Mouse (Mus musculus) embryonic facial prominence, embryonic 13.5 days (tissue): ENCODE data around the gene Acat2. TPM values are rescaled to one million over a fixed set of nuclear protein-coding genes. Genes with fewer than 3 reads are reported as not detected.
"Not testable (repeated sequence)": the region's sequence is repeated elsewhere in the genome, so short reads cannot be mapped to it uniquely, and the experiment has no call there.

ENCODE experiments used
- ATAC-seq: fragments of 200-750 bp; cut with Nextera tagmentation; 2 replicates; pipeline ENCODE4 v1.8.0; 2017; ENCODE audit warnings: low read depth; ENCODE audit not compliant: insufficient number of reproducible peaks, insufficient read depth, low FRiP score, low TSS enrichment
- H3K27ac ChIP-seq: fragments of 300-500 bp; sonication (generic); 2 replicates; pipeline ENCODE4 v1.5.1; 2015; ENCODE audit warnings: moderate library complexity, mild to moderate bottlenecking, inconsistent platforms
- H3K27me3 ChIP-seq: fragments of 300-500 bp; sonication (generic); 2 replicates; pipeline ENCODE4 v1.6.1; 2015; ENCODE audit warnings: mild to moderate bottlenecking, inconsistent platforms
- H3K36me3 ChIP-seq: fragments of 300-500 bp; sonication (generic); 2 replicates; pipeline ENCODE4 v1.6.1; 2015; ENCODE audit warnings: mild to moderate bottlenecking, inconsistent platforms
- H3K4me1 ChIP-seq: fragments of 300-500 bp; sonication (generic); 2 replicates; pipeline ENCODE4 v1.6.1; 2015; ENCODE audit warnings: inconsistent platforms
- H3K4me2 ChIP-seq: fragments of 300-500 bp; sonication (generic); 2 replicates; pipeline ENCODE4 v1.6.1; 2015; ENCODE audit warnings: moderate library complexity, mild to moderate bottlenecking, inconsistent platforms
- H3K4me3 ChIP-seq: fragments of 300-500 bp; sonication (generic); 2 replicates; pipeline ENCODE4 v1.5.1; 2015; ENCODE audit warnings: mild to moderate bottlenecking, inconsistent platforms
- H3K9ac ChIP-seq: fragments of 300-500 bp; sonication (generic); 2 replicates; pipeline ENCODE4 v1.6.1; 2015; ENCODE audit warnings: mild to moderate bottlenecking, inconsistent platforms
- H3K9me3 ChIP-seq: fragments of 300-500 bp; sonication (generic); 2 replicates; pipeline ENCODE4 v1.6.1; 2016; ENCODE audit warnings: inconsistent platforms
- WGBS: fragments of 180-500 bp; shearing (Covaris S2); methylation state at CpG from one replicate; pipeline ENCODE4 v1.1.7; 2015; ENCODE audit warnings: mixed read lengths; 5-methylcytosine and 5-hydroxymethylcytosine counted together
- polyA plus RNA-seq: library from polyadenylated mRNA; unstranded; fragments of >200 nt; fragmentation: Nextera tagmentation; extraction: Ambion mirVana; gene quantifications from 2 replicates; pipeline ENCODE4 v1.2.1, GENCODE M21; 2015

Gene Acat2
- polyA plus RNA-seq = 182 and 218 TPM in 2 replicates

DNA sequence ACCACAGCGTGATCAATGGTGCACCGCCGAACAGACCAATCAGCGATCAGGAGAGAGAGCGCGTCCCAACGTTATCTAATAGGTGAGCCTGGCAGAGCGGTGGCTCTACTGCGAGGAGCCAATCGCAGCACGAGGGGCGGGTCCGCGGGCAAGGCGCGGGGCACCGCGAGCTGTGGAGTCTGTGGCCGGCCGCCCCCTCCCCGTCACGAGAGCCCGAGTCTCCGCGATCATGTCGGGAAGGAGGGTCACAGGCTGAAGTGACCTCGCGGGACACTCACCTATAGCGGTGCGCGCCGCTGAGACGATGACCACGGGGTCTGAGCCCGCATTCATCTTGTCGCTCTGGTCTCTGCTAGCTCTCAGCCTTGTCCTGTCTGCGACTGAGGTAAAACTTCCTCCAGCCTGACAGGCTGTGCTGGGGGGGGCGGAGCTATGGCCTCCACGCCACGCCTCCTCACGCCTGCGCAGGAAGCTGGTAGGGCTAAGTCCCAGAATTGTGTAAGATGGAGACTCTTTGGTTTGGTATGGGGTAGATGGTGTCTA is at the start of gene Acat2:
Acat2 (minus strand) TSS at position 417 of the 543 bp plus-strand sequence.
- peak within 1 kb of the TSS; percentile 72 for H3K9ac ChIP-seq
- peak within 1 kb of the TSS; percentile 65 for H3K4me3 ChIP-seq
- no peaks in the 10 kb centered on the region for H3K9me3 ChIP-seq
- peak; percentile 96 for ATAC-seq
- no peaks in the 10 kb centered on the region for H3K27me3 ChIP-seq
- under 1% methylated on average over 42 of the region's 42 CpGs for WGBS
- peaks cover 12% of the 10 kb centered on the region for H3K4me1 ChIP-seq
- H3K27ac ChIP-seq = peak within 1 kb of the TSS; percentile 81
- peak within 1 kb of the TSS; percentile 73 for H3K4me2 ChIP-seq
- peaks cover 22% of the 10 kb centered on the region for H3K36me3 ChIP-seq

DNA sequence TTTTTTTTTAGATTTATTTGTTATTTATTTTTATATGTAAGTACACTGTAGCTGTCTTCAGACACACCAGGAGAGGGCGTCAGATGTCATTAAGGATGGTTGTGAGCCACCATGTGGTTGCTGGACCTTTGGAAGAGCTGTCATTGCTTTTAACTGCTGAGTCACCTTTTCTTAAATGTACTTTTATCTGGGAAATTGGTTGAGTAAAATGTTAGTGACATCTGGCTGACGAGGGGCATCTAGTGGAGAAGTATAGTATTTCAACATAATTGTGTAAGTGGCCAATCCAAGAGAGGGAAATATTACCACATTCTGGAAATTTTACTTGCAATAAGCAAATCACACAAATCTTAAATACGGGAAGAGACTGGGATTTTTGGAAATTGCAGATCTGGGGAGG is 49.3 kb upstream of the Acat2 start:
- Histone ChIP-seq H3K4me2 (no peak overlapping the region), H3K27me3 (no peaks in the 10 kb centered on the region), H3K9me3 (no peaks in the 10 kb centered on the region), H3K4me3 (no peak overlapping the region), H3K4me1 (peaks cover 8% of the 10 kb centered on the region), H3K9ac (no peak overlapping the region), H3K27ac (no peak overlapping the region), H3K36me3 (peaks cover 41% of the 10 kb centered on the region)
- 20% methylated on average over 3 of the region's 3 CpGs for WGBS
- no peak for ATAC-seq

DNA sequence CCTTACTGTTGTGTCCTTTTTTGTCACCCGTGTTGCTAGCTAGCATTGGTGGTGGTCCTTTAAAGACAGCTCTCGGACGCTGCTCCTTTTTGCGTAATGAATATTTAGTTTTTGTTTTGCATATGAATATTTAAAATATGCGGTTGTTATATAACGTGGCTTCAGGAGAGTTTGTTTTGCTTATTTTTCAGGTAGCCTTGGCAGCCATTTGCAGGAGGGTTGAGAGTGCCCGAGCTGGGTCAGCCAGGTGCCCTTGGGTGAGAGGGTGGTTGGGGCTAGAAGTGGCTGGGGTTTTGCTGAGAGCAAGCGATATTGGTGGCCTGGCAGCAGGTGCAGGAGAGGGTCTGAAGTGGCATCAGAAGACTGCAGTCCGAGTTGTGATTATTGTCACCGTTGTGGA is 48.0 kb upstream of the Acat2 start:
- ATAC-seq = no peak
- peak overlapping the region; percentile 82 for H3K9ac ChIP-seq
- peak overlapping the region; percentile 79 for H3K27ac ChIP-seq
- WGBS = 4% methylated on average over 10 of the region's 10 CpGs
- H3K36me3 ChIP-seq = peaks cover 29% of the 10 kb centered on the region
- peak overlapping the region; percentile 86 for H3K4me3 ChIP-seq
- peaks cover 8% of the 10 kb centered on the region for H3K4me1 ChIP-seq
- H3K27me3 ChIP-seq = no peaks in the 10 kb centered on the region
- H3K4me2 ChIP-seq = peak overlapping the region; percentile 82
- no peaks in the 10 kb centered on the region for H3K9me3 ChIP-seq

DNA sequence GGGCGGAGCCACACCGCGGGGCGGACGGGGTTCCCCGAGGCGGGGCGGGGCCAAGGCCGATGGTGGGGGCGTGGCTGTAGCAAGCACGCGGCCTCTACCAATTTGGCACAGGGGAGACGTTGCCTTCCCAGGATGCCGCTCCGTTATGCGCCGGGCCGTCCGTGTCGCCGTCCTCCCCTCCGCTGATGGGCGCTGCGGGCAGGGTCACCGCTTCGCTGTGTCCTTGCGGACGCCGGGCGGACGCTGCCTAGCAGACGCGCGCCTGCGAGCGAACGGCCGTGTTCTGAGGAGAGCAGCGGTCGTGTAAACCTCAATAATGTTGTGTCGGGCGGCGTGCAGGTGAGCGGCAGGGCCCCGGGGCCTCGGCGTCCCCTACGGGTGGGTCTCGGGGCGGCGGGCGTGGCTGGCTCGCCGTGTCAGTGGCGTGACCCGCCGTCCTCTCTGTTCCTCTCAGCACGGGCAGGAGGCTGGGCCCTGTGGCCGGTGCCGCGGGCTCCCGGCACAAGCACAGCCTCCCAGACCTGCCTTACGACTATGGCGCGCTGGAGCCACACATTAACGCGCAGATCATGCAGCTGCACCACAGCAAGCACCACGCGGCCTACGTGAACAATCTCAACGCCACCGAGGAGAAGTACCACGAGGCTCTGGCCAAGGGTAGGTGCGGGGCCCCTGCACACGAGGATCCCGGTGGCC is 47.3 kb upstream of the Acat2 start:
- Histone ChIP-seq H3K36me3 (peaks cover 22% of the 10 kb centered on the region), H3K9ac (peak overlapping the region; percentile 82), H3K4me3 (peak overlapping the region; percentile 86), H3K9me3 (no peaks in the 10 kb centered on the region), H3K27ac (peak overlapping the region; percentile 79), H3K4me1 (peaks cover 8% of the 10 kb centered on the region), H3K4me2 (peak overlapping the region; percentile 82), H3K27me3 (no peaks in the 10 kb centered on the region)
- WGBS = under 1% methylated on average over 76 of the region's 76 CpGs
- ATAC-seq = peak; percentile 96

DNA sequence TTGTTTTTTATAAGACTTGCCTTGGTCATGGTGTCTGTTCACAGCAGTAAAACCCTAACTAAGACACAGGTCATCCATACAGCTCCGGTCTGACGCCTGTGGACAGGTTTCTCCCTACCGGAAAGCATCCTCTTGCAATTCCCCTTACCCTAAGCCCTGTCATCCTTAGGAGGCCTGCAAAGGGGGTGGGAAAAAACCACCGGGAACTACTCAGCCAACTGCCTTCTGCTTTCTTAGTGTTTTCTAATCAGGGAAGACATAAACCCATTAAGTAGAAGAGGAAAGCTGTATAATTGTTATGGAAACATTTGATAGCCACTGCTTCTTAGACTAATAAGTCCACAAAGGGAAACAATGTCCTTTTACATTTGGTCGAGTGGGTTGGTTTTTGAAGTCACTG is 46.4 kb upstream of the Acat2 start:
- Histone ChIP-seq H3K9me3 (no peaks in the 10 kb centered on the region), H3K4me1 (peaks cover 8% of the 10 kb centered on the region), H3K36me3 (peaks cover 13% of the 10 kb centered on the region), H3K27me3 (no peaks in the 10 kb centered on the region), H3K9ac (peak overlapping the region; percentile 82; the same call in 1 of the 2 replicates), H3K4me2 (peak overlapping the region; percentile 82), H3K27ac (peak overlapping the region; percentile 55; the same call in 1 of the 2 replicates), H3K4me3 (peak overlapping the region; percentile 86)
- WGBS = 49% methylated on average over 5 of the region's 5 CpGs
- ATAC-seq = no peak

DNA sequence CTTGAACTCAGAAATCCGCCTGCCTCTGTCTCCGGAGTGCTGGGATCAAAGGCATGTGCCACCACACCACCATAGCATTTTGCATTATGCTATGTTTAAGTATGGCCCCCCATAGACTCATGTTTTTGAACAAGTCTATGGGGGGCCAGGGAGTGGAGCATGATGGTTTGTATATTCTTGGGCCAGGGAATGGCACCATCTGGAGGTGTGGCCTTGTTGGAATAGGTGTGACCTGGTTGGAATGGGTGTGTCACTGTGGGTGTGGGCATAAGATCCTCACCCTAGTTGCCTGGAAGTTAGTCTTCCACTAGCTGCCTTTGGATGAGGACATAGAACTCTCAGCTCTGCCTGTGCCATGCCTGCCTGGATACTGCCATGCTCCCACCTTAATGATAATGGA is 46.0 kb upstream of the Acat2 start, which contains the start of gene Sod2:
Sod2 (plus strand) TSS at position 301 of the 400 bp plus-strand sequence.
- Histone ChIP-seq H3K4me3 (peak within 1 kb of the TSS; percentile 86), H3K4me2 (peak within 1 kb of the TSS; percentile 82), H3K27ac (peak within 1 kb of the TSS; percentile 55), H3K36me3 (peaks cover 10% of the 10 kb centered on the region), H3K9ac (peak within 1 kb of the TSS; percentile 82)
- not testable (repeated sequence) for H3K9me3 ChIP-seq, H3K4me1 ChIP-seq, ATAC-seq, H3K27me3 ChIP-seq
- 88% methylated on average over 2 of the region's 2 CpGs for WGBS

DNA sequence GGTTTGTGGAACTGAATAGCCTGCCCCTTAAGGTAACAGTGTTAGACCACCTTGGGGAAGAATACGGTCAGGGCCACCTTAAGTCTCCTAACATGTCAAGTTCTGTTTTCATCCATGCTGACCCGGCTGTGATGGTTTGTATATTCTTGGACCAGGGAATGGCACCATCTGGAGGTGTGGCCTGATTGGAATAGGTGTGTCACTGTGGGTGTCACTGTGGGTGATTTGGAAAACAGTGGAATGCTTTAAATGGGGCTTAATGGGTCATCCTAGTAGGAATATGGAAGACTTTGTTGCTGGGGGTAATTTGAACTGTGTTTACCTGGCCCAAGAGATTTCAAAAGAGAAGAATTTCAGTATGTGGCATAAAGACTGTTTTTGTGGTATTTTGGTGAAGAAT is 43.9 kb upstream of the Acat2 start:
- H3K36me3 ChIP-seq, ATAC-seq, H3K27me3 ChIP-seq, H3K4me3 ChIP-seq, H3K27ac ChIP-seq, H3K9me3 ChIP-seq, H3K4me2 ChIP-seq, H3K9ac ChIP-seq, H3K4me1 ChIP-seq: not testable (repeated sequence)
- 70% methylated on average over 2 of the region's 2 CpGs for WGBS

DNA sequence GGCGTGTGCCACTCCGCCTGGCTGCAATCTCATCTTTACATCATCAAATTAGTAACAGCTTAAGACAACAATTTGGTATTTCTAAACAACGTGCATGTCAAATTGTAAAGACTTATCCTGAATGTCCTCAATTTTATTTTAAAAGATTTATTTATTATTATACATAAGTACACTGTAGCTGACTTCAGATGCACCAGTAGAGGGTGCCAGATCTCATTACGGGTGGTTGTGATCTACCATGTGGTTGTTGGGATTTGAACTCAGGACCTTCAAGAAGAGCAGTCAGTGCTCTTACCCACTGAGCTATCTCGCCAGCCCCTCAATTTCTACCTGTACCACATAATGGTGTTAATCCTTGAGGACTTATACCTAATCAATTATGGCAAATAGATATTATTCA is 41.7 kb upstream of the Acat2 start:
- 88% methylated on average over 5 of the region's 5 CpGs for WGBS

DNA sequence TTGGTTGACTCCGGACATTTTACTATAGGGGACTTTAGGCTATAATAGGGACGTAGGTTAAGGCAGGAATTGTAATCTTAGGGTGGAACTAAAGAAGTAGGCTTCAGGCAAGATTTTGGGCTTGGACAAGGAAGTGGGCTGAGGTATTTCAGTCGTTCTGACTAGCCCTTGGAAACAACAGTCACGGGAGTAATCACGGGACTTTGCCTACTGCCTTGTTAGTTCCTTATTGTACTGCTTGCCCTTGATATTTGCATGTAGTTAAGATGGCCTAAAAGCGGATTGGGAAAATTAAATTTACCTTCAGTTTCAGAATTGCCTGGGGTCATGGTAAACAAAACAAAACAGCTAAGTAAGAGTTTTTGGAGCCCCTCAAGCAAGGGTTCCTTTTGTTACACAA is 38.5 kb upstream of the Acat2 start:
- Histone ChIP-seq H3K4me1 (no peaks in the 10 kb centered on the region), H3K36me3 (no peaks in the 10 kb centered on the region), H3K4me3 (no peak overlapping the region), H3K9me3 (no peaks in the 10 kb centered on the region), H3K27me3 (no peaks in the 10 kb centered on the region), H3K9ac (no peak overlapping the region), H3K4me2 (no peak overlapping the region), H3K27ac (no peak overlapping the region)
- ATAC-seq = no peak
- 69% methylated on average over 6 of the region's 6 CpGs for WGBS

More for the DNA sequence above, 41.7 kb upstream of the Acat2 start:
- not testable (repeated sequence) for H3K27ac ChIP-seq, H3K9me3 ChIP-seq, H3K36me3 ChIP-seq, ATAC-seq, H3K4me1 ChIP-seq, H3K9ac ChIP-seq, H3K27me3 ChIP-seq, H3K4me2 ChIP-seq, H3K4me3 ChIP-seq

DNA sequence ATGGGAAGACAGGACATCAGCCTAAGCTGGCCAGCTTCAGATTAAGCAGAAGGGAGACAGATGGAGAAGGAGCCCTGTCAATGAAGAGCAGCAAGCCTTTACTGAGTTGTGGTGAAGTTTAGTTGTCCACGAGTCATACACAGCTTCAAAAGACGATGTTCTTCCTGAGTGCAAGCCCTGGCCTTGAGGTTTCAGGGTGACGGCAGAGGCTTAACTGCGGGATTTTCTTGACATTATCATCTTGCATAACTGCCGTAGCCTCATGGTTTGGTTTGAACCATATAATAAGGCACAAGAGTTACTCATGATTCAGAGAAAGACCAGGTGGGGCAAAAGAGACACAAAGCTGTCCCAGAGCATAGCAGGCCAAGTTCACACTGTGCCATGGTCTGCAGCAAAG is 37.3 kb upstream of the Acat2 start:
- Histone ChIP-seq H3K9ac (no peak overlapping the region), H3K4me2 (no peak overlapping the region), H3K4me3 (no peak overlapping the region), H3K4me1 (no peaks in the 10 kb centered on the region), H3K9me3 (no peaks in the 10 kb centered on the region), H3K27ac (no peak overlapping the region), H3K27me3 (no peaks in the 10 kb centered on the region), H3K36me3 (no peaks in the 10 kb centered on the region)
- ATAC-seq = no peak
- 83% methylated on average over 5 of the region's 5 CpGs for WGBS

DNA sequence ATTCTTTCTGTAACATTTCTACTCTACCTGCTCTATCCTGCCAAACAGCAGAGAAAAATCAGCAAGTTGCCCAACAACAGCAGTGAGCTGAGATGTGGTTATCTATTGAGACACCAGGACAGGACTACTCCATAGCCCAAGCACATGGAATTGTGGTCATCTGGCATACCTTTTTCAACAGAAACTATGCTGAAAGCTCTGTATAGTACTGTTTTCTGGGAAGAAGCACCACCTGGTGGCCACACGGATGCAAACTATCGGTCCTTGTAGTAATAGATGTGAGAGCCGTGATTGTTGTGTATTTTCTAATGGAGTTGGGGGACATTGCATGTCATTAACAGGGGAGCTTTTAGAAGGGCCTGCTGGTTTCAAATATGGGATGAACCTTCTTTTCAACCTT is 35.8 kb upstream of the Acat2 start:
- no peak for ATAC-seq
- no peaks in the 10 kb centered on the region for H3K27me3 ChIP-seq
- no peaks in the 10 kb centered on the region for H3K4me1 ChIP-seq
- H3K4me3 ChIP-seq = no peak overlapping the region
- no peak overlapping the region for H3K4me2 ChIP-seq
- no peaks in the 10 kb centered on the region for H3K36me3 ChIP-seq
- no peaks in the 10 kb centered on the region for H3K9me3 ChIP-seq
- 23% methylated on average over 3 of the region's 3 CpGs for WGBS
- no peak overlapping the region for H3K27ac ChIP-seq
- no peak overlapping the region for H3K9ac ChIP-seq

DNA sequence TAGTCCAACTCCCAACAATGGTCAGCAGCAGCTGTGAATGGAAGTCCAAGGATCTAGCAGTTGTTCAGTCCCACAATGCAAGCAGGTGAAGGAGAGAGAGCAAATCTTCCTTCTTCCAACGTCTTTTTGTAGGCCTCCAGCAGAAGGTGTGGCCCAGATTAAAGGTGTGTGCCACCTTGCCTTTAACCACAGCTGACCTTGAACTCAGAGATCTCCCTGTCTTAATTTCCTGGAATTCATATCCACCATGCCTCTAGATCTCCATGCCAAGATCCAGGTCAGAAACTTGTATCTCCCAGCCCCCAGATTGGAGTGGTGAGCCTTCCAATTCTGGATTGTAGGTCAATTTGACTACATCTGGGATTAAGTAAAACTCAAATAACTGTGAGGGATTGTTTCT is 33.5 kb upstream of the Acat2 start, which contains the start of gene Wtap:
Wtap (minus strand) TSS at position 101 of the 400 bp plus-strand sequence.
- Histone ChIP-seq H3K9ac (peak within 1 kb of the TSS; percentile 100), H3K27me3 (no peaks in the 10 kb centered on the region), H3K9me3 (no peaks in the 10 kb centered on the region), H3K4me2 (peak within 1 kb of the TSS; percentile 77), H3K4me1 (peaks cover 7% of the 10 kb centered on the region), H3K27ac (peak within 1 kb of the TSS; percentile 100), H3K4me3 (peak within 1 kb of the TSS; percentile 96), H3K36me3 (no peaks in the 10 kb centered on the region)
- WGBS = 74% methylated on average over 1 of the region's 1 CpGs
- no peak for ATAC-seq
